Mouse (Mus musculus) heart, adult 8-10 months (tissue): ENCODE measurements around the gene Gm26602. TPM values are rescaled to one million over a fixed set of nuclear protein-coding genes. Genes with fewer than 3 reads are reported as not detected.

Experiments used
- DNase-seq: peaks from one replicate; pipeline ENCODE4 v3.0.0; 2022; ENCODE audit warnings: low spot score
- microRNA-seq: library from miRNA; unstranded; fragments of <30 nt; microRNA quantifications from one replicate; pipeline ENCODE4 v1.2.0, GENCODE M21; 2022
- total RNA-seq, 4 experiments: library from RNA; stranded (reverse); gene quantifications; 2 replicates each; pipeline ENCODE4 v1.2.4; 2022

The Gm26602 gene
- total RNA-seq, 4 experiments from 2014 or later, result not detected

- peak; percentile 75 for DNase-seq
Observed at GRCm38 (mm10) chr10:79958140-79958816, 47.6 kb downstream of the Gm26602 start.

- DNase-seq, result peak; percentile 62
Observed at GRCm38 (mm10) chr10:79959412-79959811, 48.8 kb downstream of the Gm26602 start.

- peak; percentile 100 for DNase-seq
Observed at GRCm38 (mm10) chr10:79959847-79960601, 49.4 kb downstream of the Gm26602 start, which contains the start of gene Wdr18. Gene Wdr18, plus strand, starts transcription at chr10:79960152.

Small RNA genes lying within 50 kb of the gene (microRNA-seq; reads per million reads assigned to microRNA genes)
- gene Mir6910, result not detected

Other genes with a start within 250 kb of the Gm26602 start
- not detected for gene Madcam1, start 246.3 kb upstream of the Gm26602 start, total RNA-seq
- 10 to 100 TPM; 14.5 to 20.0 (median 16.9) TPM for gene Tpgs1, start 241.5 kb upstream of the Gm26602 start, total RNA-seq
- 100 to 1,000 TPM; 201 to 230 (median 213) TPM for gene Cdc34, start 228.7 kb upstream of the Gm26602 start, total RNA-seq
- 1 to 10 TPM; 7.6 to 9.0 (median 8.3) TPM for gene Gzmm, start 221.8 kb upstream of the Gm26602 start, total RNA-seq
- 1,000 to 10,000 TPM; 1,424 to 1,552 (median 1,533) TPM for gene Bsg, start 206.4 kb upstream of the Gm26602 start, total RNA-seq
- gene Hcn2, start 194.2 kb upstream of the Gm26602 start, total RNA-seq, result 10 to 100 TPM; 13.7 to 16.7 (median 15.1) TPM
- 10 to 100 TPM; 41.1 to 54.7 (median 47.0) TPM for gene Polrmt, start 164.3 kb upstream of the Gm26602 start, total RNA-seq
- gene Fgf22, start 155.8 kb upstream of the Gm26602 start, total RNA-seq, result not detected
- 10 to 100 TPM; 20.2 to 23.2 (median 21.5) TPM for gene Rnf126, start 143.9 kb upstream of the Gm26602 start, total RNA-seq
- 1 to 10 TPM; 2.9 to 5.8 (median 3.6) TPM for gene Fstl3, start 133.6 kb upstream of the Gm26602 start, total RNA-seq
- not detected for gene Prss57, start 119.9 kb upstream of the Gm26602 start, total RNA-seq
- 10 to 100 TPM; 37.8 to 53.8 (median 51.7) TPM for gene Palm, start 117.3 kb upstream of the Gm26602 start, total RNA-seq
- gene Misp, start 89.9 kb upstream of the Gm26602 start, total RNA-seq, result under 1 TPM in 3 of 4 experiments, not detected in 1; 0.31 to 0.75 (median 0.60) TPM
- gene Ptbp1, start 56.4 kb upstream of the Gm26602 start, total RNA-seq, result 10 to 100 TPM; 45.4 to 57.7 (median 49.9) TPM
- gene Prtn3, start 36.4 kb upstream of the Gm26602 start, total RNA-seq, result 1 to 10 TPM in 1 of 4 experiments, not detected in 3; 2.4 TPM
- under 1 TPM in 3 of 4 experiments, not detected in 1; 0.19 to 0.41 (median 0.29) TPM for gene Plppr3, start 36.2 kb upstream of the Gm26602 start, total RNA-seq
- gene Elane, start 24.6 kb upstream of the Gm26602 start, total RNA-seq, result under 1 TPM in 1 of 4 experiments, not detected in 3; 0.57 TPM
- gene Cfd, start 20.0 kb upstream of the Gm26602 start, total RNA-seq, result 10 to 100 TPM; 12.7 to 46.8 (median 17.8) TPM
- gene Med16, start 1.9 kb upstream of the Gm26602 start, total RNA-seq, result 10 to 100 TPM; 48.5 to 65.2 (median 53.3) TPM
- under 1 TPM; 0.28 to 0.62 (median 0.32) TPM for gene Kiss1r, start 6.1 kb downstream of the Gm26602 start, total RNA-seq
- gene R3hdm4, start 10.4 kb downstream of the Gm26602 start, total RNA-seq, result 10 to 100 TPM; 75.2 to 85.9 (median 81.0) TPM
- gene Arid3a, start 16.2 kb downstream of the Gm26602 start, total RNA-seq, result 1 to 10 TPM; 1.2 to 1.7 (median 1.3) TPM
- 10 to 100 TPM; 28.4 to 36.2 (median 29.6) TPM for gene Wdr18, start 49.3 kb downstream of the Gm26602 start, total RNA-seq
- gene Grin3b, start 59.9 kb downstream of the Gm26602 start, total RNA-seq, result under 1 TPM; 0.37 to 0.85 (median 0.63) TPM
- gene Tmem259, start 73.5 kb downstream of the Gm26602 start, total RNA-seq, result 100 to 1,000 TPM; 116 to 120 (median 117) TPM
- 10 to 100 TPM; 27.1 to 35.7 (median 33.3) TPM for gene Cnn2, start 77.7 kb downstream of the Gm26602 start, total RNA-seq
- gene Abca7, start 85.6 kb downstream of the Gm26602 start, total RNA-seq, result 1 to 10 TPM; 7.5 to 8.5 (median 8.0) TPM
- 1 to 10 TPM; 2.9 to 5.1 (median 3.4) TPM for gene Arhgap45, start 105.8 kb downstream of the Gm26602 start, total RNA-seq
- 100 to 1,000 TPM in 2 of 4 experiments, 10 to 100 TPM in 2; 91.7 to 106 (median 100) TPM for gene Polr2e, start 128.9 kb downstream of the Gm26602 start, total RNA-seq
- 1,000 to 10,000 TPM; 1,048 to 1,125 (median 1,067) TPM for gene Gpx4, start 136.3 kb downstream of the Gm26602 start, total RNA-seq
- gene Sbno2, start 194.7 kb downstream of the Gm26602 start, total RNA-seq, result 10 to 100 TPM in 3 of 4 experiments, 1 to 10 TPM in 1; 9.5 to 12.0 (median 11.1) TPM
- 100 to 1,000 TPM; 148 to 176 (median 153) TPM for gene Stk11, start 204.9 kb downstream of the Gm26602 start, total RNA-seq
- 1,000 to 10,000 TPM; 1,050 to 1,135 (median 1,101) TPM for gene Atp5d, start 227.8 kb downstream of the Gm26602 start, total RNA-seq
- gene Cbarp, start 230.0 kb downstream of the Gm26602 start, total RNA-seq, result 1 to 10 TPM; 3.8 to 6.1 (median 4.6) TPM
- 100 to 1,000 TPM in 1 of 4 experiments, 10 to 100 TPM in 3; 83.9 to 111 (median 91.0) TPM for gene Midn, start 237.4 kb downstream of the Gm26602 start, total RNA-seq